Mouse (Mus musculus): ENCODE measurements at regions not wholly inside any gene's neighbourhood (a gene's known extent, or its start where the extent isn't known, plus 50 kb on each side); places are given as distances from the start of the nearest gene placed in this dataset.

- Histone ChIP-seq H3K36me3 (ENCODE audit: control insufficient read depth, insufficient read depth, low read length, poor library complexity, severe bottlenecking) (no peaks in the 10 kb centered on the region), H3K27me3 (ENCODE audit: control insufficient read depth, insufficient read depth, low read length, poor library complexity, severe bottlenecking) (no peaks in the 10 kb centered on the region)
- no peak for DNase-seq (ENCODE audit: low read depth, low spot score)
These were observed 134.8 kb upstream of the Gbe1 start for GRCm38 (mm10) chr16:70178975-70179374.

- no peaks in the 10 kb centered on the region for H3K36me3 ChIP-seq (ENCODE audit: control insufficient read depth, insufficient read depth, low read length, poor library complexity, severe bottlenecking)
- H3K27me3 ChIP-seq (ENCODE audit: control insufficient read depth, insufficient read depth, low read length, poor library complexity, severe bottlenecking) = no peaks in the 10 kb centered on the region
These were observed 99.7 kb upstream of the Gbe1 start for GRCm38 (mm10) chr16:70213861-70214597.

GRCm38 (mm10) chr16:70214800-70215199 lies 98.9 kb upstream of the Gbe1 start:
- no peak for DNase-seq (ENCODE audit: low read depth, low spot score)
- no peaks in the 10 kb centered on the region for H3K36me3 ChIP-seq (ENCODE audit: control insufficient read depth, insufficient read depth, low read length, poor library complexity, severe bottlenecking)
- no peaks in the 10 kb centered on the region for H3K27me3 ChIP-seq (ENCODE audit: control insufficient read depth, insufficient read depth, low read length, poor library complexity, severe bottlenecking)

More at GRCm38 (mm10) chr16:70213861-70214597, 99.7 kb upstream of the Gbe1 start:
- no peak for DNase-seq (ENCODE audit: low read depth, low spot score)

GRCm38 (mm10) chr16:70227601-70228226 lies 86.0 kb upstream of the Gbe1 start:
- no peaks in the 10 kb centered on the region for H3K36me3 ChIP-seq (ENCODE audit: control insufficient read depth, insufficient read depth, low read length, poor library complexity, severe bottlenecking)
- H3K27me3 ChIP-seq (ENCODE audit: control insufficient read depth, insufficient read depth, low read length, poor library complexity, severe bottlenecking) = no peaks in the 10 kb centered on the region
- DNase-seq (ENCODE audit: low read depth, low spot score) = no peak

- no peaks in the 10 kb centered on the region for H3K27me3 ChIP-seq (ENCODE audit: control insufficient read depth, insufficient read depth, low read length, poor library complexity, severe bottlenecking)
- DNase-seq (ENCODE audit: low read depth, low spot score) = no peak
- H3K36me3 ChIP-seq (ENCODE audit: control insufficient read depth, insufficient read depth, low read length, poor library complexity, severe bottlenecking) = no peaks in the 10 kb centered on the region
These were observed 81.0 kb upstream of the Gbe1 start for GRCm38 (mm10) chr16:70232706-70233105.

- no peak for DNase-seq (ENCODE audit: low read depth, low spot score)
- Histone ChIP-seq H3K27me3 (ENCODE audit: control insufficient read depth, insufficient read depth, low read length, poor library complexity, severe bottlenecking) (no peaks in the 10 kb centered on the region), H3K36me3 (ENCODE audit: control insufficient read depth, insufficient read depth, low read length, poor library complexity, severe bottlenecking) (no peaks in the 10 kb centered on the region)
These were observed 78.6 kb upstream of the Gbe1 start for GRCm38 (mm10) chr16:70235189-70235588.

- Histone ChIP-seq H3K27me3 (ENCODE audit: control insufficient read depth, insufficient read depth, low read length, poor library complexity, severe bottlenecking) (no peaks in the 10 kb centered on the region; the same call in 1 of the 2 replicates), H3K36me3 (ENCODE audit: control insufficient read depth, insufficient read depth, low read length, poor library complexity, severe bottlenecking) (no peaks in the 10 kb centered on the region)
- no peak for DNase-seq (ENCODE audit: low read depth, low spot score)
These were observed 74.3 kb upstream of the Gbe1 start for GRCm38 (mm10) chr16:70239432-70239941.

- no peak for DNase-seq (ENCODE audit: low read depth, low spot score)
- Histone ChIP-seq H3K27me3 (ENCODE audit: control insufficient read depth, insufficient read depth, low read length, poor library complexity, severe bottlenecking) (no peaks in the 10 kb centered on the region; the same call in 1 of the 2 replicates), H3K36me3 (ENCODE audit: control insufficient read depth, insufficient read depth, low read length, poor library complexity, severe bottlenecking) (no peaks in the 10 kb centered on the region)
These were observed 69.5 kb upstream of the Gbe1 start for GRCm38 (mm10) chr16:70244205-70244756.

GRCm38 (mm10) chr16:70244963-70245362 lies 68.8 kb upstream of the Gbe1 start:
- H3K36me3 ChIP-seq (ENCODE audit: control insufficient read depth, insufficient read depth, low read length, poor library complexity, severe bottlenecking) = no peaks in the 10 kb centered on the region
- H3K27me3 ChIP-seq (ENCODE audit: control insufficient read depth, insufficient read depth, low read length, poor library complexity, severe bottlenecking) = no peaks in the 10 kb centered on the region; the same call in 1 of the 2 replicates
- no peak for DNase-seq (ENCODE audit: low read depth, low spot score)

- Histone ChIP-seq H3K36me3 (ENCODE audit: control insufficient read depth, insufficient read depth, low read length, poor library complexity, severe bottlenecking) (no peaks in the 10 kb centered on the region), H3K27me3 (ENCODE audit: control insufficient read depth, insufficient read depth, low read length, poor library complexity, severe bottlenecking) (no peaks in the 10 kb centered on the region)
- DNase-seq (ENCODE audit: low read depth, low spot score) = no peak
These were observed 54.4 kb upstream of the Gbe1 start for GRCm38 (mm10) chr16:70259364-70259763.

- DNase-seq (ENCODE audit: low read depth, low spot score) = no peak
- Histone ChIP-seq H3K36me3 (ENCODE audit: control insufficient read depth, insufficient read depth, low read length, poor library complexity, severe bottlenecking) (no peaks in the 10 kb centered on the region), H3K27me3 (ENCODE audit: control insufficient read depth, insufficient read depth, low read length, poor library complexity, severe bottlenecking) (no peaks in the 10 kb centered on the region)
These were observed 53.6 kb upstream of the Gbe1 start for GRCm38 (mm10) chr16:70260151-70260550.
